Mouse (Mus musculus) right cerebral cortex, postnatal 36 days (tissue): ENCODE results near the gene Ccser2.
A peak's percentile ranks its signal among the peaks of the same experiment; 100 is the strongest.
"Not testable (repeated sequence)": the region's sequence is repeated elsewhere in the genome, so short reads cannot be mapped to it uniquely, and the experiment has no call there.

ENCODE experiments used
- DNase-seq, 2 experiments: peaks; one replicate each; pipeline ENCODE4 v3.0.0; 2022; ENCODE audit warnings: low spot score in 2 of 2, mixed read lengths in 1 of 2

Ccser2 gene

DNA sequence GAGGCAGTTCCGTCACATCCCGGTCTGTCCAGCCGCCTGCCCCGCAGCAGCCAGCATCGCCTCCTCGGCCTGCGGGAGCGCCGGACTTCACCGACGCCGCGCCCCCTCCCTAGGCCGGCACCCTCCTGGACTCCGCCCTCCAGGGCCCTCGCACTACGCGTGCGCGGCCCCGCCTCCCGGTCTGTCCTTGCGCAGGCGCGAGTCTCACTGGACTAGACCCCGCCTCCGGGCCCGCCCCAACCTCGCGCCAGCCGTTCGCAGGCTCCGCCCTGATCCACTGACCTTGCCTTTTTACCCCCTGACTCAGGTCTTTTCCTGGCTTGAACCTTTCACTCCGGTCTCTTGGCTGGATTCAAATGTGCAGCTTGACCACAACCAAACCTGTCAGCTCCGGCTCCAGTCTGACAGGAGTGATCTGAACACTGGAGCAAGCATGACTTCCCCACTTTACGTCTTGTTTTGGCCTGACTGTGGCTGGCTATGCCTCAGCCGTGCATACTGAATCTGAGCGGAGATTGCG, at the start of gene Ccser2:
Gene Ccser2, minus strand, starts transcription at position 150 of the 520 bp plus-strand sequence.
- DNase-seq, result peak; percentile 94

DNA sequence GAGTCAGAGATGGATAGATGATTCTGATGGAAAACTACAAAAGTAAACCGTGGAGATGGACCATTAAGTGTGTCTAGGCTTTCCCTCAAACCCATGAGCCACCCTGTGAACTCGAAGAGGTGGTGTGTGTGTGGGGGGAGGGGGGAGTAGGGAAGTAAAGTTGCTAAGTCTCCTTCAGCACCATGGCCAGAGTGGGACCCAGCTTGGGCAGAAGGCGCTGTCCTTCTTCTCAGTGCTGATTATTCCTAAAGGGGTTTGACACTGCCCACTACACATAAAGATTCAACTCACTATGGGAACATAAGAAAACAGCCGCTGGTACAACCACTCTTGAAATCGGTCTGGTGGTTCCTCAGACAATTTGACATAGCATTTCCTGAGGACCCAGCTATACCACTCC, 47.3 kb upstream of the Ccser2 start:
- DNase-seq, result no peak

DNA sequence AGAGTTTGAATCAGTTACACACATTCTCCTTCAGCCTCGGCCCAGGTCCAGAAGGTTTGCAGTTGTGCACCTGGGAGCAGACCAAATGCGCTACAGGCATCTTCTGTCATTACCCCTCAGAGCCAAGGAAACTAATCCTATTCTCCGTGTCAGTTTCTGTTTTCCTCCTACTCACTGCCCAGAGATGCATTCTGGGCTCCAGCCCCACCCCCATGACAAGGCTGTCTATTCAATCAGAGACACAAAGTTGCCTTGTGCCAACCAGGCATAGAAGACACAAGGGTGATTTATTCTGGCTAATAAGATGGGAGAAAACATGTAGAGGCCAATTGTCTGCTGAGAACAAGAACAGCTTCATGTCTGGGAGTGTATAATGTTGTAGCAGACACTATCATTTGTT, 45.1 kb upstream of the Ccser2 start:
- DNase-seq, result no peak

DNA sequence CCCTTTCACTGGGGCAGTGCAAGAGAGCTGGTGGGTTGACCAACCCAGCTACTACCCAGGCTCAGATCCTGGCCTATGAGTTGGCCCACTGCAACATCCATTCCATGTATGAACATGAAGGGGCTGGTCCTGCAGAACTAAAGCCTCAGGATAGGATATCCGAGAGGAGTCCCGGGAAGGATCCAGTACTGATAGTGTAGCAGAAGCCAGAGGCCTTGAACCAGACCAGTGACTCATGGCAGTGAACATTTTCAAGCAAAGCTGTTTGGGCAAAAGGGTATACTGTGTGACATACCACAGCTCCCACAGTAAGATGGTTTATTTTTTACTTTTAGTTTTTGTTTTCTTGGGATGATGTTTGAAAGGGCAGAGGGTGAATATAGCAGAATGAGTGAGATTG, 41.1 kb upstream of the Ccser2 start:
- no peak for DNase-seq

DNA sequence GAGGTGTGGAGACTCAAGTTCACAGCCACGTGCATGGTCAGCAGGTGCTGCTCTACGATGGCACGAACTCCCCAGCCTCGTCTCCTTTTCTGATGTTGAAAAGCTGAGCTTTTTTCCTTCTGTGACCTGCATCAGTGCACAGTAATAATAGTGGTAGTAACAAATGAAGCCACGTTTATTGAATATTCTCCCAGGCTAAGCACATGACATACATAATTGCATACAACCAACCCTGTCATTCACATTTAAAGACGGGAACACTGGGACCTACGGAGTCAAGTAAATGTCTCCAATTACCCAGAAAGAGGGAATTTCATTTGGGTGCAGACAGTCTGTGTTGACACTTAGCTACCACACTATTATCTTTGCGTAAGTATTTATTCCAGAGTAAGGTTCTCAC, 37.9 kb upstream of the Ccser2 start:
- no peak for DNase-seq

- DNase-seq, result no peak
These were observed 37.3 kb upstream of the Ccser2 start for GRCm38 (mm10) chr14:37005865-37006264.

- DNase-seq, result no peak
These were observed 35.0 kb upstream of the Ccser2 start for GRCm38 (mm10) chr14:37003431-37004095.

DNA sequence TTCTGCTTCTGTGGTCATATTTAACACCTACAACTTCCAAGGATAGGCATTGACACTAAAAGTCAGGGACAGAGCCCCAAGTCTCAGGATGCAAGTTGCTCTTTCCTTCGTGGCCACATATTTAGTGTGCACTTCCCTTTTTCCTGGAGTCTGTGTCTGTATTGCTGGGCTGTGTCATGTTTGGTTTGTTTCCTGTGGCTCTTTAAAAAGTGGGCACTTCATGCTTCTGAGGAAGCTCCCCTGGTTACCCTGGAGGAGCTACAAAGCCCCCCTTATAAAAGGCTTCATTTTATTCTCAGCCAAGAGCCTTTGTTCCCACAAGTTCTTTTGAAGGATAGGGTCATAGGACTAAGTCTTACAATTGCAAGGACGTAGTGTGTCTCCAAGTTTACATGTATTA, 34.3 kb upstream of the Ccser2 start:
- DNase-seq, result no peak

DNA sequence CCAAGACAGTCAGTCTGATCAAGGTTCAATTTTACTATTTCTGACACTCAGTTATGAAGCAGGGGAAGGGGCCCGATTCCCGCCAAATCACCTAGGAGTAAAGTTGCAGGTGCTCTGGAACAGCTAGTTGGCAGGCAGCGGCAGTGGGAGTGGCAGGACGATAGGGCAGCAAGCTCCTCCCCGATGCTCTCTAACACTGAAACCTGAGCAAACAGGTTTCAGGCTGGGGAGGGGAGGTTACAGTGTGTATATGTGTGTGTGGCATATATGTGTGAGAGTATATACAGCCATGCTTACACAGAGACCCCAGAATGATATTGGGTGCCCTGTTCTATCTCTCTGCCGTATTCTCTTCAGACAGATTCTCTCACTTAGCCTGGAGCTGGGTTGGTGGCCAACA, 32.2 kb upstream of the Ccser2 start:
- not testable (repeated sequence) for DNase-seq

DNA sequence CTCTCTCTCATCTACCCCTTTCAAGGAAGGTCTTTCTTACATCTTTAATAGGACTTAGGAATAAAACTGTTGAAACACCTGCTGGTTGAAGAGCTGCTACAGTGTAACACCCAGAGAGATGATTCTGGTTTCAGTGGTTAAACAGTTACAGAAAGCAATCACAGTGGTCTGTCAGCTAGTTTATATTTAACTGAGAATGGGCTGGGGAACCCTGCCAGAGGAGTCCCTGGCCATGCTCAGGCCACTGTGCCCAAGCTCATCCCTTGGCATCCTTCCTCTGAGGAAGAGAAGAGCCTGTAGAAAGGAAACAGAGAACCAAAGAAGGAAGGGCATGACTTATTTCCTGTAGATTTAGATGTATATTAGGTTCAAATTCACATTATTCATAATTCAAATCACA, 21.2 kb upstream of the Ccser2 start:
- DNase-seq, result no peak

- no peak for DNase-seq
These were observed 17.1 kb upstream of the Ccser2 start for GRCm38 (mm10) chr14:36985693-36986092.

GRCm38 (mm10) chr14:36975019-36975418, 6.4 kb upstream of the Ccser2 start:
- no peak for DNase-seq

- no peak for DNase-seq
These were observed 2.6 kb upstream of the Ccser2 start for GRCm38 (mm10) chr14:36971211-36971610.

GRCm38 (mm10) chr14:36969861-36970420, 1.4 kb upstream of the Ccser2 start:
- DNase-seq, result no peak

DNA sequence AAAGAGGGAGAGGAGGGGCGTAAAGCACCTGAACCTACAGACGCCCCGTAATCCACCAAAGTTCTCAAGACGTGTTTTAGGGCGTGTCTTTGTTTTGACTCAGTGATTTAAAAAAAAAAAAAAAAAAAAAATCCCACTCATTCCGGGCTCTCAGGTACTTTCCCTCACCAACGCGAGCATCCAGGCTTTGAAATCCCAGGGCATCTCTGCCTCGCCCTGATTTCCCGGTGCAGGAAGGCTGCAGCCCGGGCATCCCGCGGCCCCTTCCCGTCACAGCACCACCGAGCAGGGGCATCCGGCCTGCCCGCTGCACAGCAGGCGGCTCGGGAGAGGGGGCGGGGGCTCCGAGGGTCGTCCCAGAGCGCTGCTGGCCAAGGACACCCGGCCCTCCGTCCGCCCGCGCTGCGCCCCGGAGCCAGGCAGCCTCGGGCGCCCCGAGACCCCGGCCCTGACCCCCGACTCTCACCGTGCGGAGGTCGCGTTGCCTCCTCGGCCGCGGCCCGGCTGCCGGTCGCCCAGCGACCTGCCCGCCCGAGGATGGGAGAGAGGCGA, 425 bp downstream of the Ccser2 start:
- DNase-seq, result peak; percentile 11 to 31

GRCm38 (mm10) chr14:36965421-36965820, 3.2 kb downstream of the Ccser2 start:
- DNase-seq, result no peak

GRCm38 (mm10) chr14:36962477-36962876, 6.1 kb downstream of the Ccser2 start:
- DNase-seq, result no peak

GRCm38 (mm10) chr14:36957719-36958118, 10.9 kb downstream of the Ccser2 start:
- no peak for DNase-seq

DNA sequence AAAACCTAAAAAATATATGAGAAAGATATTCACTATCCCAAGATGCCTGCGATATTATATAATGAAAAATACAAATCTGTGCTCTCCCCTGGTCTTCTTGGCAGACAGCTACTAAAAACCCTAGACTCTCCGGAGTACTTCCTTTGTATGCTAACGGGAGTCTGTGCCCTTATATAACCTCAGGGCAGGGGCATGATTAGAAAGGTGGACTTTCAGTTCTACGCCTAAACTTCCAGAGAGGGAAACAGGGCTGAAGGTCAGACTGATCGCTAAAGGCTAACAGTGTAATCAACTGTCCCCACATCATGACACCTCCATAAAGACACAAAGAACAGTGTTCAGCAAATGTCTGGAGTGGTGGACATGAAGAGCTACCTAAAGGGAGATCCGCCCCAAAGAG, 11.3 kb downstream of the Ccser2 start:
- no peak for DNase-seq

GRCm38 (mm10) chr14:36956717-36957116, 11.9 kb downstream of the Ccser2 start:
- no peak for DNase-seq

DNA sequence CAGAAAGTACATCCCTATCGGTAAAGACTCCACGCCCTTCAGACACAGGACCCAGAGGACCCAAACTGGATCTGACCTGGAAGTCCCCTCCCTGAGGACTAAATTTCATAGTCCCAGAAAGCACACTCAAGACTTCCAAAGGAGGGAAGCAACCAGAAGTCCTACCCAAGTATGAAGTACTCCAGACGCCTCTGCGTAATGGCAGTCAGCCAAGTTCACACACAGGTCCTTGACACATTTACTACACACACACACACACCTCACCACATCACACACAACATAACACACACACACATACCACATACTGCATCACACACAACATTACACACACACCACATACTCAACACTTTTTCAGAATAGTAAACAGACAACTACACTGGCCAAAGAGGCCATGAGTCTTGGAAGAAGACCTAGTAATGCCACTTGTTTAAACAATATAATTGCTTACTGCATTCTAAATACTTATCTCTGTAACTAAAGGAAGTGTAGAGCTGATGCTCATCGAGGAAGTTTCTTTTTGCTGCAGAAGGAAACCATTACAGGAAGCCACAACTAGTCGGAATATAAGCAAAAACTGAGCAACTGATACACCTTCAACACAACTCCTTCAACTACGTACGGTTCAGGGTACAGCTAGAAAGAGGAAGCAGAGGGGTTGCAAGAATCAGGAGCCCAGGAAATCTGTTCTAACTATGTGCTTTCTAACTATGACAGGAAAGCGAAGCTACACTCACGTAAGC, 15.7 kb downstream of the Ccser2 start:
- no peak for DNase-seq

DNA sequence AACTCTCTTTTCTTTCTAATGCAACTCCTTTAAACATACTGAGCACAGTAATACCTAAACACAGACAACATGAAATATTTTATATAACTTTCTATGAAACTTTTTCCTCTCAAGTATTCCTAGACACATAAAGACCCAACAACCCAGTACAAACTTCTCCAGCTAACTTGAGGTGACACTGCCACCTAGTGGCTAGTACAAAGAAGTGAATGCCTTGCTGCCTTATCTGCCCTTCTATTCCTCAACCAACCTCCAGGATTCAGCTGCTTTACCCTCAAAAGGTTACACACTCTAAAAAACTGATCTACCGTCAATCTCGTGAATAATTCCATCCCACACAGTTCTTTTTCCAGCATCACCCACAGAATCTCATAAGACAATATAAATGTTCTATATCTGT, 16.4 kb downstream of the Ccser2 start:
- DNase-seq, result no peak

DNA sequence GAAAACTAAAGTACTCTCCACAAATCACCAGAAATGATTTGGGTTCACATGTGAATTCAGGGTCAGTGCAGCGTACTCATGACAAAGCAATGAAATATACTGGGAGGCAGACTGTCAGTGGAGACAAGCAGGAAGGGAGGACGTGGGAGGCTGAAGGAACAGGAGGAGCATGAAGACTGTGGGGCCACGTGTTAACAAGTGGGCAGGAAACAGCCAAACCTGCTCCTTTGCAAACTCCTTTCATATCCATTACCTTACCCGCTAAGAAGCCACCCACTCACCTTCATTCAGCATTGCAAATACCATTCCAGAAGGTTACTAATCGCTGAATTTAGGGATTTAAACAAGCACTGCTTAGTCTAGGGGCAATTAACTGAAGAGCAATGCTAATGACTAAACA, 25.9 kb downstream of the Ccser2 start:
- peak; percentile 30 to 49 for DNase-seq
